Mouse (Mus musculus) CD4-positive helper T cell, adult 2 months (primary cell): ENCODE results near the gene Rbsn.

Experiments used
- DNase-seq: peaks from one replicate; pipeline ENCODE4 v3.0.0-alpha.2; 2012; ENCODE audit warnings: low read depth, missing footprints, low spot score

The Rbsn gene

GRCm38 (mm10) chr6:92214773-92215449 lies at the start of gene Rbsn:
Gene Rbsn (minus strand): TSS chr6:92214925.
- peak; percentile 96 for DNase-seq

DNA sequence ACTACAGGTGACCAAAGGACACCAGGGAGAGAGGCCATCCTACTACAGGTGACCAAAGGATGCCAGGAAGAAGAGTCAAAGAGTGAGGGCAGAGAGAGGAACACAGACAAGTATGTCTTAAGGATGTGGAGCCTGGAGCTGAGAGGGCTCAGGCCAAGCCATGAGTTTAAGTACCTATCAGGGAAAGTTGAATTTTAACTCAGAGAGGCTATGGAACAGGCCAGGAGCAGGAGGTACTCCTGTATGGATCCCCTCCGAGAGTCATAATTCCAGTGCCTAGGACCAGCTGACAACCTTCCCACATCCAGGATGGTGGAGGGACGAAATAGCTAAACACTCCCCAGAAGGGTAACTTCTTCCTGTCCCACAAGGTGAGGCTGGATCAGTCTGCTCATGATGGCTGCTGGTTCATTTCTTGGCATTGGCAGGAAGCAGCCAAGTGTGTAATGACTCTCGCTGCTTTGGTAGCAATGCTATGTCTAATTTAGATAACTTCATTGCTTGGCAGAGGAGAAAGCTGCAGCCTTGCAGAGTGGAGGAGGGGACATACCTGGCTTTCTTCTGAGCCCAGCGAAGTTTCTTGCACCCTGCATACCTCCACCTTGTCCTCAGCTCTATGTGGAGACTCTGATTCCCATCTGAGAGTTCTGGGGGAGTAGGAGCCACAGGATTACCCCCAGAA lies 46.6 kb upstream of the Rbsn start:
- DNase-seq = no peak

DNA sequence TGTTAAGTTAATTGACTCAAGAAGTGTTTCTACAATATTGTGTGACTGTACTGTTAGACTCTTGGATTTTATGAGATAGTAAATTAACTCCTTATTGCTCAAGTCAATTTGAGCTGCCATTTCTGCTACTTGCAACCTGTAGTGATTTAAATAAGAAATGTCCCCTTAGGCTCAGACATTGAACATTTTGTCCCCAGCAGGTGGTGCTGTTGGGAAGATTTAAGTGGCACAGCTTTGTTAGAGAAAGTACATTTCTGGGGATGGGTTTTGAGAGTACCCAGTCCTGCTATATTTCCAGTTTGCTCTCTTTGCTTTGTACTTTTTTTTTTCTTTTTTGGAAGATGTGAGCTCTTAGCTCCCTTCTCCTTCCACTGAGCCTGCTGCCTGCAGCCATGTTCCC lies 40.6 kb upstream of the Rbsn start:
- DNase-seq = no peak

DNA sequence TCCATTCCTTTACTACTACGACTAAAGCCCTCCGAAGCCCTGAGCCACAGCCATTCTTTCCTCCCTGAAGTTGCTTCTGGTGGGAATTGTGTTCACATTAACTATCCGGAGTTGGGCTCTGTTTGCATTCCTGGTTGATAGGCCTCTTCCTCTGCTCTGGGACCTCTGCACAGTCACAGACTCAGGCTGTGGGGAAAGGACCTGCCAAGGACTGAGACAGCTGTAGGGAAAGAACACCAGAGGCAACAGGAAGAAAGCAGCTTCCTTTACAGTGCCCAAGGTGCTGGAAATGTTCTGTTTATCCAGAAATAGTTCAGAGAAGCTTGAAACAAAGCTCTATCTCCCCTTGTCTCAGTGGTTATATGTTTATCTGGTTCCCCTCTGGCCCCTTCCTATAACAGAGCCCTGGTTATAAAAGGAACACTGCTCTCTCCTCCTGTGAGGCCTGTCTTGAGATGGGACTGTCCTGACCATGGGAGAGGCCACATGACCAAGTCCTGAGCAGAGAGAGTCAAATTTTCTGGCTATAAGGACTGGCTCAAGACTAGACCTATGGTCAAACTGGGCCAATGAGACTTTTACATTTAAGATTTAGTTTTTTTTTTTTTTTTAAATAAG lies 38.6 kb upstream of the Rbsn start:
- DNase-seq = no peak

GRCm38 (mm10) chr6:92247215-92247919 lies 32.6 kb upstream of the Rbsn start:
- no peak for DNase-seq

DNA sequence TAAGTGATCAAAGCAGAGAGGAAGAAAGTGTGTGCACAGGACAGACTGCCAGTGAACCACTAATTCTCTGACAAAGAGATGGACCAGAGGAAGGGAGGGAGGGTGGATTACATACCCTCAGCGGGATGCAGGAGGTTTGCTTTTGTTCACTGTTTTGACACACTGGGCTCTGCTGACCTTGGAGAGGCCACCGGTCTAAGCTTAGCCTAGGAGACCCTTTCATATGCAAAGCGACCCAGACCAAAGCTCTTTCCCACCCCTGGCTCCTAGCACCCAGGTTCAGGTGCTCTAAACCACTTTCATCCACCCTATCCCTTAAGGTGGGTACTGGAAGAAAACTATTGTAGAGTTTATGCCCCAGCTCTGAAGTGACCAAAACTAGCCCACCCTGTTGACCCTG lies 31.6 kb upstream of the Rbsn start:
- no peak for DNase-seq

DNA sequence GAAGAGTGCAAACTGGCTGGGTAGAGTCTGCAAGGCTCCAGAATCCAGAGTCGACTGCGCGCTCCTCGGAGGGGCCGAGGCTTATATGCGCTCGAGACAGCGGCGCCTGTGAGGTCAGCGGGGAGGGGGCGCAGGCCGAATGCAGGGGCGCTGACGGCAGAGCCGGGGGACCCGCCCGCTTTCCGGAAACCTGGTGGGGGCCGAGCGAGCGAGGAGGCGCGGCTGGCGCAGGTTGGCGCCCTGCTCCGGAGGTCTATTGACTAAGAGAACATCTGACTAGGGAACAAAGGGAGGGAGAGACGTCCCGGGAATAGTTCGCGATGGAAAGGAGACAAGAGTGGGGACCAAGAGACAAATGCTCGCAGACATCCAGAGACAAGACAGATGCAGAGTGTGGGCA lies 29.9 kb upstream of the Rbsn start, which contains the start of gene Trh:
Trh (minus strand) TSS at position 60 of the 400 bp plus-strand sequence.
- DNase-seq = no peak

GRCm38 (mm10) chr6:92241178-92241906 lies 26.6 kb upstream of the Rbsn start:
- no peak for DNase-seq

DNA sequence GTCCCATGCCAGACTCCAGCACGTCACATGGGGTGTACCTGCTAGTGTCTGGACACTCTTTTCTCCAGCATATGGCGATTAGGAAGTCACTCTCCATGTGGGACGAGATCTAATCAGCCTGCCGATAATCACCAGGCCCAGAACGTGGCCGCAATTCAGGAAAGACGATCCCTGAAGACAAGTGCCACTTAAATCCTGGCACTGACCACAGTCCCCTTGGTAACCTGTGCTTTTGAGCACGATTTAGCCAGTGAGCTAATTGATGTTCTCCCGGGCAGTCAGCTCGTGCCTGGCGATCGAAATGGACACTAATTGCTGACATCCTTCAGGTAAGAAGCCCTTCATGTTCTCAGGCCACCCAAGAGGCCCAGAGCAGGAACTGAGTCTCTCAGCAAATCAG lies 20.3 kb upstream of the Rbsn start:
- DNase-seq = no peak

- no peak for DNase-seq
Measured at GRCm38 (mm10) chr6:92231762-92232161, 17.0 kb upstream of the Rbsn start.

- DNase-seq = no peak
Measured at GRCm38 (mm10) chr6:92231356-92231755, 16.6 kb upstream of the Rbsn start.

- no peak for DNase-seq
Measured at GRCm38 (mm10) chr6:92229586-92229985, 14.9 kb upstream of the Rbsn start.

DNA sequence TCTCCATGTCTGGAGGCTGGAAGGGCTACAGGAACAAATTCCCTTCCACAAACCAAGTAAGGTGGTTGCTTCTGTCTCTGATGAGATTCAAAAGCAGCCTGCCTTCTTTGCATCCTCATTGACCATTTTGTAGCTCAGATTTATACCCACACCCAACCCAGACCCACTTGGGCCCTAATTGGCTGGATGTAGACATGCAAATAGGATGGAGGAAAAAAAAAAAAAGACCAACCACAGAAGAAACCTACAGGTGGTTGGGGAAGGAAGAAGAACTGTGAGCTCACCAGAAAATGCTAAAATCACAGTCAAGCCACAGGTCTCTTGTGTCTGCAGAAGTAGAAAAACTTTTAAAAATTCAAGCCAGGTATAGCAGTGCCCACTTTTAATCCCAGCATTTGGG lies 14.4 kb upstream of the Rbsn start:
- DNase-seq = no peak

- no peak for DNase-seq
Measured at GRCm38 (mm10) chr6:92224981-92225380, 10.3 kb upstream of the Rbsn start.

DNA sequence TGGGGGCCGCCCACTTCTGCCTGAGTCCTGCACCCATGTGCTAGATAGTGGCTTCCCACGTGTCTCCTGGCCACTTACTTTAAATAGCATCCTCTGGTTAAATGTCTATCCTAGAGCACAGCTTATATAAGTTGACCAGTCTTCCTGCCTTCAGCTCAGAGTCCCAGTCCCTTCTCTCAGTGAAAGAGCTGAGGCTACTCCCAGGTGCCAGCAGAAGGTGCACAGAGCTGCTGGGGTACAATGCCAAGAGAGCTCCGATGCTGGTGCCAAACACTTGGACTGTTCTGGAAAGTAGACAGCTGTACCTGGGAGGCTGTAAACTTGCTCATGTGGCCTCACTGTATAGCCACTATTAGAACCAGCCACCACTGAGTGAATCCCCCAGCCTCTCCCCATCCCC lies 7.3 kb upstream of the Rbsn start:
- no peak for DNase-seq

DNA sequence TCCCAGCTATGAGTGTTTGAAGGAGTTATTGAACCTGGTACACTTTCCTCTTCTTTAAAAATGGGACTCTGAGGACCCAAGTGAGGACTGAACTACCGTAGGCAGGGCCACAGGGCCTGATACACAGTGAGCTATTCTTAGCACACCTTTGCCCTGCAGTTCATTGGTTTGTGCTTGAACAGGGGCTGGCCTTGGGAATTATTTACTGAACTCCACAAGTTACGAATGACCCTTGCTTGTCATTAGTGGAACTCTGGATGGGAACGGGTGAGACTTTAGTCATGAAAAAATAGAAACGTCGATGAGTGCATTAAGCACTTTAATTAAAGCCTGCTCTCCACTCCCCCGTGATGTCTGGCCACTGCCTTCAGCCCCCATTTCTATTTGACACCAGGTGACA lies 6.9 kb upstream of the Rbsn start:
- DNase-seq = no peak

DNA sequence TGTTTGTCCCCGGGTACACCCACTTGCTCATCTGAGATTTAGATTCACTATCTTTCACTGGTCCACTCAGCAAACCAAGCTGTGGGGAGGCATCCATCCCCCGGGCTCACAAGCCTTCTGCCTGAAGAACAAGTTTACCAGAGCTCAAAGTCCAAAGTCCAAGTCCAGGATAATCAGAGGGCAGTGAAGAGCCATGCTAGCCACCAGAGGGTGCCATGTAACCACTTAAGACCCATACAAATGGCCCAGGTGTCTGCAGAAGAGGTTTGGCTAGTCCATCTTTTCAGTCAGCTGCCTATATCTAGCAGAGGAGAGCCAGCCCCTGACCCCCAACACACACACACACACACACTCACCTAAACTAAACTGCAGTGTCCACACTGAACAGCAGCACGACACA lies 4.7 kb upstream of the Rbsn start:
- DNase-seq = no peak

GRCm38 (mm10) chr6:92214055-92214772 lies 511 bp downstream of the Rbsn start:
- DNase-seq = no peak

GRCm38 (mm10) chr6:92199414-92199813 lies 15.3 kb downstream of the Rbsn start:
- no peak for DNase-seq

DNA sequence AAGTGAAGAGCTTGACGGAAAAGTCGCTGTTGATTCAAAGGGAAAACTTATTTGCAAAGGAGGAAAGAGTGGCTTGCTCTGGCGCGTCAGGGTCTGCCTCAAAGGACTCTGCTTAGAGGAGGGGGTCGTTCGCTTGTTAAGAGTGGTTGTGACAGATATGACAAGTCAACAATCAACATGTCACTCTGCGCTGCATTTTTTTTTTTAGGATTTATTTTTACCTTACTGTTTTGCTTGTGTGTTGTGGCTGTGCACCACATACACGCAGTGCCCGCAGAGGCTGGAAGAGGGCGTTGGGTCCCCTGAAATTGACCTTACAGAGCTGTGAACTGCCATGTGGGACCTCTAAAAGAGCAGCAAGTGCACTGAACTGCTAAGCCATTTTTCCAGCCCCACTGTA lies 30.5 kb downstream of the Rbsn start:
- peak; percentile 21 for DNase-seq

- peak; percentile 47 for DNase-seq
Measured at GRCm38 (mm10) chr6:92183621-92184131, 31.0 kb downstream of the Rbsn start, which contains the start of gene Mrps25. Gene Mrps25 (minus strand): TSS chr6:92184033.
